Mouse (Mus musculus): ENCODE data around the gene Optn.

Optn gene

GRCm38 (mm10) chr2:4987388-4988180, 76.3 kb downstream of the Optn start:
- intact Hi-C loops (cut with DNase I): loop anchor here (5.0 kb wide), 1 partner anchor 70 kb away; the partner anchor contains the start of gene Phyh

GRCm38 (mm10) chr2:4986798-4987197, 77.1 kb downstream of the Optn start:
- intact Hi-C loops (cut with DNase I): loop anchor here (5.0 kb wide), 1 partner anchor 69 kb away; the partner anchor contains the start of gene Phyh

GRCm38 (mm10) chr2:4985000-4985399, 78.9 kb downstream of the Optn start:
- intact Hi-C loops (cut with DNase I): loop anchor here (5.0 kb wide), 1 partner anchor 68 kb away; the partner anchor contains the start of gene Phyh

- intact Hi-C loops (cut with DNase I): no loop called here
These were observed 79.9 kb downstream of the Optn start for GRCm38 (mm10) chr2:4983987-4984386.

GRCm38 (mm10) chr2:4978091-4978490, 85.8 kb downstream of the Optn start:
- intact Hi-C loops (cut with DNase I): no loop called here

- intact Hi-C loops (cut with DNase I): no loop called here
These were observed 88.0 kb downstream of the Optn start, which contains the start of gene Ucma for GRCm38 (mm10) chr2:4975807-4976206. Gene Ucma, plus strand, starts transcription at chr2:4976122.
